In genomic region chr15:31449772-31450171, GRCm38 (mm10) we compare ENCODE assay signal across 17 mouse cellular contexts. TPM values are rescaled to one million over a fixed set of nuclear protein-coding genes. Genes with fewer than 3 reads are reported as not detected.
DNase-seq lines count a peak whose midpoint lies in the region; ATAC-seq and TF ChIP-seq lines count a peak whose summit lies in the region.
"Had no signal": no experiment of that assay in that cellular context is flagged by ENCODE, and none has a peak within 500 bp of the region (broad histone marks: within the 10 kb centered on the region; RNA-seq: fewer than 3 reads in every experiment).

No protein-coding gene starts in this region.

- H3K79me2 ChIP-seq in liver, adult 2 months (ENCODE audit: control insufficient read depth, insufficient read depth, low read length), result no peaks in the 10 kb centered on the region

- no peaks in the 10 kb centered on the region for H3K27me3 ChIP-seq in embryonic facial prominence, embryonic 13.5 days
- H3K27me3 ChIP-seq in embryonic facial prominence, embryonic 10.5 days (replicated peaks; ENCODE audit: low read depth, poor library complexity, severe bottlenecking), result no peaks in the 10 kb centered on the region
- H3K27me3 ChIP-seq in liver, adult 2 months (ENCODE audit: control insufficient read depth, insufficient read depth, low read length), result no peaks in the 10 kb centered on the region
- no peaks in the 10 kb centered on the region for H3K27me3 ChIP-seq in heart, embryonic 12.5 days (replicated peaks)
- H3K27me3 ChIP-seq in midbrain, embryonic 16.5 days (ENCODE audit: control insufficient read depth, insufficient read depth, low read depth, low read length), result no peaks in the 10 kb centered on the region
- H3K27me3 ChIP-seq: forebrain, embryonic 15.5 days; heart, embryonic 13.5 days had no signal

- no peak overlapping the region for H3K4me2 ChIP-seq in embryonic facial prominence, embryonic 13.5 days
- no peak overlapping the region for H3K4me2 ChIP-seq in heart, embryonic 12.5 days
- no peak overlapping the region for H3K4me2 ChIP-seq in midbrain, embryonic 16.5 days (ENCODE audit: low read length)
- H3K4me2 ChIP-seq: forebrain, embryonic 15.5 days; heart, embryonic 13.5 days; neural tube, embryonic 13.5 days had no signal

- no peaks in the 10 kb centered on the region for H3K9me3 ChIP-seq in embryonic facial prominence, embryonic 13.5 days
- no peaks in the 10 kb centered on the region for H3K9me3 ChIP-seq in embryonic facial prominence, embryonic 10.5 days
- no peaks in the 10 kb centered on the region for H3K9me3 ChIP-seq in ES-E14 (ENCODE audit: control insufficient read depth, insufficient read depth, low read depth, low read length)
- H3K9me3 ChIP-seq in heart, embryonic 12.5 days (replicated peaks), result no peaks in the 10 kb centered on the region
- no peaks in the 10 kb centered on the region for H3K9me3 ChIP-seq in midbrain, embryonic 16.5 days (replicated peaks; ENCODE audit: control insufficient read depth, low read length, poor library complexity, severe bottlenecking)
- H3K9me3 ChIP-seq: forebrain, embryonic 15.5 days; heart, embryonic 13.5 days; neural tube, embryonic 13.5 days had no signal

- H3K4me1 ChIP-seq in embryonic facial prominence, embryonic 13.5 days, result 0 out of 2 replicates have a peak, but pooled peaks cover 4% of the 10 kb centered on the region
- peaks cover 25% of the 10 kb centered on the region for H3K4me1 ChIP-seq in embryonic facial prominence, embryonic 10.5 days
- peaks cover 2 to 5% of the 10 kb centered on the region in 2 experiments; a peak in 3 of 4 replicates for H3K4me1 ChIP-seq in ES-E14 (ENCODE audit: control insufficient read depth in 2 of 2, insufficient read depth in 2 of 2, low read length in 2 of 2, poor library complexity in 1 of 2)
- H3K4me1 ChIP-seq in liver, adult 2 months (ENCODE audit: control insufficient read depth, insufficient read depth, low read length), result peaks cover 8% of the 10 kb centered on the region
- peaks cover 10% of the 10 kb centered on the region for H3K4me1 ChIP-seq in heart, embryonic 12.5 days (replicated peaks)
- H3K4me1 ChIP-seq in midbrain, embryonic 16.5 days (ENCODE audit: control insufficient read depth, insufficient read depth, low read length), result peaks cover 12% of the 10 kb centered on the region

- no peak overlapping the region for H3K9ac ChIP-seq in embryonic facial prominence, embryonic 13.5 days
- no peak overlapping the region for H3K9ac ChIP-seq in ES-E14 (ENCODE audit: insufficient read depth, low read depth, low read length, poor library complexity, severe bottlenecking)
- no peak overlapping the region for H3K9ac ChIP-seq in liver, adult 2 months (ENCODE audit: low read depth, low read length)
- no peak overlapping the region for H3K9ac ChIP-seq in heart, embryonic 12.5 days
- H3K9ac ChIP-seq in midbrain, embryonic 16.5 days (ENCODE audit: low read depth, low read length), result no peak overlapping the region
- H3K9ac ChIP-seq: forebrain, embryonic 15.5 days; heart, embryonic 13.5 days; neural tube, embryonic 13.5 days had no signal

- no peak overlapping the region for H3K27ac ChIP-seq in embryonic facial prominence, embryonic 13.5 days
- no peak overlapping the region for H3K27ac ChIP-seq in embryonic facial prominence, embryonic 10.5 days (replicated peaks)
- H3K27ac ChIP-seq in ES-E14 (ENCODE audit: insufficient read depth, low read depth, low read length, poor library complexity, severe bottlenecking), result no peak overlapping the region
- no peak overlapping the region for H3K27ac ChIP-seq in liver, adult 2 months (replicated peaks; ENCODE audit: insufficient read depth, low read depth, low read length)
- no peak overlapping the region for H3K27ac ChIP-seq in heart, embryonic 12.5 days (ENCODE audit: poor library complexity, severe bottlenecking)
- H3K27ac ChIP-seq in midbrain, embryonic 16.5 days (ENCODE audit: low read length), result no peak overlapping the region
- H3K27ac ChIP-seq: forebrain, embryonic 15.5 days; heart, embryonic 13.5 days; neural tube, embryonic 13.5 days; stomach, postnatal 0 days had no signal

- ATAC-seq in embryonic facial prominence, embryonic 13.5 days (ENCODE audit: insufficient number of reproducible peaks, insufficient read depth, low FRiP score, low TSS enrichment, low read depth), result 0 out of 2 replicates have a peak, but pooled peaks have one; percentile 21
- ATAC-seq in heart, embryonic 12.5 days (ENCODE audit: insufficient number of reproducible peaks, low FRiP score), result no peak
- ATAC-seq in midbrain, embryonic 16.5 days, result no peak
- ATAC-seq: forebrain, embryonic 15.5 days; intestine, postnatal 0 days; lung, postnatal 0 days had no signal

- H3K4me3 ChIP-seq in embryonic facial prominence, embryonic 13.5 days, result no peak overlapping the region
- H3K4me3 ChIP-seq in embryonic facial prominence, embryonic 10.5 days, result no peak overlapping the region
- H3K4me3 ChIP-seq in ES-E14 (ENCODE audit: insufficient read depth in 1 of 2, low read depth in 1 of 2, low read length in 2 of 2, poor library complexity in 1 of 2, severe bottlenecking in 1 of 2), result no peak overlapping the region
- no peak overlapping the region for H3K4me3 ChIP-seq in liver, adult 2 months (ENCODE audit: insufficient read depth, low read depth, low read length)
- H3K4me3 ChIP-seq in heart, embryonic 12.5 days, result no peak overlapping the region
- no peak overlapping the region for H3K4me3 ChIP-seq in midbrain, embryonic 16.5 days (ENCODE audit: low read depth, low read length)
- H3K4me3 ChIP-seq: forebrain, embryonic 15.5 days; heart, embryonic 13.5 days; neural tube, embryonic 13.5 days had no signal

- whole genome bisulfite sequencing in embryonic facial prominence, embryonic 13.5 days, result 21% methylated on average over 2 of the region's 2 CpGs
- 11% methylated on average over 2 of the region's 2 CpGs for WGBS in embryonic facial prominence, embryonic 10.5 days
- 27% methylated on average over 2 of the region's 2 CpGs for WGBS in liver, adult 2 months
- WGBS in heart, embryonic 12.5 days, result 10% methylated on average over 2 of the region's 2 CpGs
- 18% methylated on average over 2 of the region's 2 CpGs for WGBS in midbrain, embryonic 16.5 days

- TF ChIP-seq POLR2A in liver, adult 2 months (IDR thresholded peaks at IDR 0.05; ENCODE audit: extremely low read depth, insufficient read depth, low read length), result no peak

- no peak for DNase-seq in embryonic facial prominence, embryonic 10.5 days (ENCODE audit: low spot score)
- DNase-seq in ES-E14 (ENCODE audit: low read depth, low spot score), result no peak
- DNase-seq in kidney, adult 8-10 months, result peak; percentile 82 to 84
- peak; percentile 40 for DNase-seq in liver, adult 2 months (ENCODE audit: extremely low read depth, low read depth, low spot score)
- no peak for DNase-seq in cerebellum, adult 11 months
- DNase-seq: cerebellum, adult 18-20 months had no signal

- no peaks in the 10 kb centered on the region for H3K36me3 ChIP-seq in embryonic facial prominence, embryonic 13.5 days
- H3K36me3 ChIP-seq in embryonic facial prominence, embryonic 10.5 days (replicated peaks), result 0 out of 2 replicates have a peak, but pooled peaks cover 1% of the 10 kb centered on the region
- no peaks in the 10 kb centered on the region for H3K36me3 ChIP-seq in ES-E14 (ENCODE audit: control insufficient read depth, insufficient read depth, low read length, poor library complexity, severe bottlenecking)
- no peaks in the 10 kb centered on the region; the same call in 1 of the 2 replicates for H3K36me3 ChIP-seq in liver, adult 2 months (ENCODE audit: control insufficient read depth, insufficient read depth, low read length)
- H3K36me3 ChIP-seq in heart, embryonic 12.5 days, result no peaks in the 10 kb centered on the region; the same call in 1 of the 2 replicates
- H3K36me3 ChIP-seq in midbrain, embryonic 16.5 days (ENCODE audit: control insufficient read depth, insufficient read depth, low read length), result no peaks in the 10 kb centered on the region
- H3K36me3 ChIP-seq: forebrain, embryonic 15.5 days; neural tube, embryonic 13.5 days had no signal

- TF ChIP-seq CTCF in liver, adult 2 months (IDR thresholded peaks at IDR 0.05; ENCODE audit: low read depth, low read length), result no peak

- in situ Hi-C loops in ES-E14 (cut with MboI; ENCODE audit: low sequenced_read_pairs in 2 of 2, unreplicated experiment in 2 of 2), result no loop called here

TF ChIP-seq in ES-E14, 5 proteins besides CTCF, POLR2A, EP300 and RAD21:
- TF ChIP-seq MAFK (IDR thresholded peaks at IDR 0.05; ENCODE audit: insufficient read depth, low read depth, low read length) (peak; percentile 34; the same call in 1 of the 2 replicates), ZC3H11A (IDR thresholded peaks at IDR 0.05; ENCODE audit: borderline replicate concordance, low read depth, low read length) (no peak), HCFC1 (IDR thresholded peaks at IDR 0.05; ENCODE audit: borderline replicate concordance, insufficient read depth, low read length) (no peak), ZNF384 (IDR thresholded peaks at IDR 0.05; ENCODE audit: low read depth, low read length) (no peak), CHD2 (IDR thresholded peaks at IDR 0.05; ENCODE audit: low read depth, low read length) (no peak)

RNA-seq across cellular contexts. Expression of gene Ropn1l, which starts 3.8 kb away (rescaled TPM):
- 0.94 and 1.5 TPM in 2 replicates for polyA plus RNA-seq in embryonic facial prominence, embryonic 13.5 days (2015; fragmentation: Nextera tagmentation; extraction: Ambion mirVana)
- polyA plus RNA-seq in embryonic facial prominence, embryonic 10.5 days (2016; fragmentation: Nextera tagmentation; extraction: Ambion mirVana), result 3.8 and 4.2 TPM in 2 replicates
- not detected in 2 replicates for total RNA-seq in ES-E14 (2012; rRNA removed)
- total RNA-seq in liver, adult 2 months (2014; rRNA removed), result 12.1 and 13.0 TPM in 2 replicates
- polyA plus RNA-seq in liver, adult 2 months (2012; rRNA removed), result 8.0 and 8.5 TPM in 2 replicates
- 2.2 and 2.5 TPM in 2 replicates for polyA plus RNA-seq in heart, embryonic 12.5 days (2016; fragmentation: Nextera tagmentation; extraction: Ambion mirVana)
- polyA plus RNA-seq in midbrain, embryonic 16.5 days (2015; fragmentation: Nextera tagmentation; extraction: Ambion mirVana), result 2.0 and 2.5 TPM in 2 replicates
- total RNA-seq: gastrocnemius, adult 8-10 months; hematopoietic stem cell, adult 5-6 weeks had no signal

Comparison
In these comparisons a context has a peak if more than half of its experiments do, and no peak if none do; other contexts are left out.
1. DNase-seq: peak in kidney, adult 8-10 months (2 of 2) and liver, adult 2 months (single experiment); none in embryonic facial prominence, embryonic 10.5 days (single experiment), ES-E14 (single experiment) and cerebellum, adult 11 months (single experiment).